Mouse (Mus musculus) Patski (cell line): ENCODE data around the gene Mmp14. TPM values are rescaled to one million over a fixed set of nuclear protein-coding genes. Genes with fewer than 3 reads are reported as not detected.

ENCODE experiments used
- ATAC-seq: fragments of 100-300 bp; one replicate; pipeline ENCODE4 v1.8.0; 2021
- CTCF ChIA-PET: fragments of 350-600 bp; sonication (Branson Sonifier 250); formaldehyde crosslinking; loops from one replicate; lab custom pipeline; 2022; ENCODE audit warnings: inconsistent platforms; lab: Charles Lee
- POLR2A ChIA-PET: fragments of 350-600 bp; sonication (Branson Sonifier 250); formaldehyde crosslinking; loops from one replicate; lab custom pipeline; 2022; ENCODE audit warnings: antibody characterized with exemption, inconsistent platforms; lab: Charles Lee
- DNase-seq: peaks from one replicate; pipeline ENCODE4 v3.0.0-alpha.2; 2011; ENCODE audit warnings: low read depth, low spot score
- H3K27me3 ChIP-seq: fragments of 371-371 bp; one replicate; pipeline ENCODE4 v1.5.1; 2021
- CTCF ChIP-seq: fragments of 100-300 bp; IDR thresholded peaks from one replicate; pipeline ENCODE4 v1.5.1; 2021
- in situ Hi-C: fragments of 300-500 bp; cut with MboI; formaldehyde crosslinking; loops from 3 replicates; pipeline ENCODE4 v1.11.1; 2018; ENCODE audit warnings: low pct_unique_long_range_greater_than_20kb, mixed read lengths
- polyA plus RNA-seq: library from polyadenylated mRNA; unstranded; gene quantifications from one replicate; pipeline ENCODE4 v1.2.3, GENCODE M21; 2021

Mmp14 gene
- polyA plus RNA-seq, 1 experiment from 2014 or later = 35.9 TPM

- in situ Hi-C loops = no loop called here
- no peaks in the 10 kb centered on the region for H3K27me3 ChIP-seq
- CTCF ChIA-PET = no interaction called here
- no peak for DNase-seq
- no peak for ATAC-seq
- no peak for TF ChIP-seq CTCF
- POLR2A ChIA-PET = interaction anchor here (1.3 kb wide), 1 partner anchor 13 kb away, joined by 3 read pairs; no protein-coding TSS in a partner anchor
Observed at GRCm38 (mm10) chr14:54396685-54397084, 34.7 kb upstream of the Mmp14 start.

GRCm38 (mm10) chr14:54397872-54398527, 33.4 kb upstream of the Mmp14 start:
- in situ Hi-C loops = no loop called here
- no peak for ATAC-seq
- H3K27me3 ChIP-seq = no peaks in the 10 kb centered on the region
- CTCF ChIA-PET = no interaction called here
- TF ChIP-seq CTCF = no peak
- POLR2A ChIA-PET = no interaction called here
- DNase-seq = no peak

GRCm38 (mm10) chr14:54398528-54398916, 32.9 kb upstream of the Mmp14 start:
- no peak for DNase-seq
- ATAC-seq = peak; percentile 33
- POLR2A ChIA-PET = no interaction called here

GRCm38 (mm10) chr14:54398921-54399382, 32.5 kb upstream of the Mmp14 start:
- ChIA-PET CTCF (no interaction called here), POLR2A (no interaction called here)
- ATAC-seq (peak; percentile 48), DNase-seq (no peak)
- in situ Hi-C loops = no loop called here
- no peak for TF ChIP-seq CTCF
- H3K27me3 ChIP-seq = no peaks in the 10 kb centered on the region

More at GRCm38 (mm10) chr14:54398528-54398916, 32.9 kb upstream of the Mmp14 start:
- in situ Hi-C loops = no loop called here
- CTCF ChIA-PET = no interaction called here
- H3K27me3 ChIP-seq = no peaks in the 10 kb centered on the region
- TF ChIP-seq CTCF = no peak

GRCm38 (mm10) chr14:54401723-54402122, 29.7 kb upstream of the Mmp14 start:
- in situ Hi-C loops = loop anchor here (25.0 kb wide), 1 partner anchor 339 kb away; no protein-coding TSS in a partner anchor
- ATAC-seq (no peak), DNase-seq (no peak)
- ChIA-PET CTCF (interaction anchor here (0.7 to 1.8 kb wide), 2 partner anchors 11 to 26 kb away, joined by 3 to 4 read pairs; no protein-coding TSS in a partner anchor), POLR2A (no interaction called here)
- H3K27me3 ChIP-seq = no peaks in the 10 kb centered on the region
- TF ChIP-seq CTCF = no peak

- no peaks in the 10 kb centered on the region for H3K27me3 ChIP-seq
- ATAC-seq (no peak), DNase-seq (no peak)
- no peak for TF ChIP-seq CTCF
- ChIA-PET POLR2A (no interaction called here), CTCF (no interaction called here)
- in situ Hi-C loops = loop anchor here (25.0 kb wide), 1 partner anchor 346 kb away; no protein-coding TSS in a partner anchor
Observed at GRCm38 (mm10) chr14:54408336-54409056, 22.9 kb upstream of the Mmp14 start.

GRCm38 (mm10) chr14:54409057-54409645, 22.3 kb upstream of the Mmp14 start:
- no peak for ATAC-seq
- in situ Hi-C loops = loop anchor here (25.0 kb wide), 1 partner anchor 347 kb away; no protein-coding TSS in a partner anchor
- CTCF ChIA-PET = no interaction called here

GRCm38 (mm10) chr14:54409980-54410810, 21.2 kb upstream of the Mmp14 start:
- ChIA-PET POLR2A (interaction anchor here (1.0 kb wide), 1 partner anchor 14 kb away, joined by 3 read pairs; no protein-coding TSS in a partner anchor), CTCF (interaction anchor here (1.8 to 2.7 kb wide), 2 partner anchors 171 to 176 kb away, joined by 3 to 8 read pairs; no protein-coding TSS in a partner anchor)
- TF ChIP-seq CTCF = no peak
- in situ Hi-C loops = loop anchor here (5.0 to 25.0 kb wide), 3 partner anchors 43 to 348 kb away; no protein-coding TSS in a partner anchor
- ATAC-seq (no peak), DNase-seq (no peak)
- H3K27me3 ChIP-seq = no peaks in the 10 kb centered on the region

More at GRCm38 (mm10) chr14:54409057-54409645, 22.3 kb upstream of the Mmp14 start:
- POLR2A ChIA-PET = no interaction called here
- no peaks in the 10 kb centered on the region for H3K27me3 ChIP-seq
- DNase-seq = no peak
- no peak for TF ChIP-seq CTCF

- ATAC-seq = no peak
- ChIA-PET CTCF (interaction anchor here (0.7 to 2.8 kb wide), 17 partner anchors 11 to 185 kb away, joined by 3 to 12 read pairs (median 4); no protein-coding TSS in a partner anchor), POLR2A (interaction anchor here (0.6 kb wide), 1 partner anchor 14 kb away, joined by 3 read pairs; the partner anchor contains the start of gene Mrpl52)
- in situ Hi-C loops = loop anchor here (5.0 to 25.0 kb wide), 3 partner anchors 45 to 350 kb away; no protein-coding TSS in a partner anchor
- H3K27me3 ChIP-seq = no peaks in the 10 kb centered on the region
- DNase-seq = no peak
- TF ChIP-seq CTCF = no peak
Observed at GRCm38 (mm10) chr14:54412000-54412576, 19.3 kb upstream of the Mmp14 start.
